Mouse (Mus musculus) C2C12 (cell line): ENCODE measurements at regions not wholly inside any gene's neighbourhood (a gene's known extent, or its start where the extent isn't known, plus 50 kb on each side); places are given as distances from the start of the nearest gene placed in this dataset.

ENCODE experiments used
- H3K27me3 ChIP-seq: one replicate; pipeline ENCODE4 v1.6.1; 2011; ENCODE audit not compliant: control insufficient read depth, insufficient read depth, insufficient read length
- H3K36me3 ChIP-seq: one replicate; pipeline ENCODE4 v1.6.1; 2011; ENCODE audit not compliant: control insufficient read depth, insufficient read depth
- H3K4me3 ChIP-seq: one replicate; pipeline ENCODE4 v1.5.1; 2011; ENCODE audit warnings: mild to moderate bottlenecking, control low read depth; ENCODE audit not compliant: poor library complexity, insufficient read depth, severe bottlenecking
- H3K79me2 ChIP-seq: one replicate; pipeline ENCODE4 v1.6.1; 2011; ENCODE audit not compliant: control insufficient read depth, insufficient read depth
- H3K79me3 ChIP-seq: one replicate; pipeline ENCODE4 v1.6.1; 2011; ENCODE audit warnings: low read depth, control low read depth
- H3ac ChIP-seq: one replicate; pipeline ENCODE3; 2011; ENCODE audit warnings: low read depth; ENCODE audit not compliant: control insufficient read depth, insufficient read length
- CEBPB ChIP-seq: IDR thresholded peaks from one replicate; pipeline ENCODE4 v1.6.1; 2011; ENCODE audit warnings: low read depth, mild to moderate bottlenecking, control low read depth, moderate library complexity
- CTCF ChIP-seq: IDR thresholded peaks from one replicate; pipeline ENCODE4 v1.5.1; 2011; ENCODE audit not compliant: control insufficient read depth, insufficient read depth, insufficient read length
- FOSL1 ChIP-seq: IDR thresholded peaks from one replicate; pipeline ENCODE4 v1.8.0; 2011; ENCODE audit warnings: mild to moderate bottlenecking, low read length; ENCODE audit not compliant: poor library complexity, insufficient read depth, severe bottlenecking
- MAX ChIP-seq: IDR thresholded peaks from one replicate; pipeline ENCODE4 v1.6.1; 2011; ENCODE audit warnings: mild to moderate bottlenecking, control low read depth
- MYOD1 ChIP-seq: IDR thresholded peaks from one replicate; pipeline ENCODE4 v1.6.1; 2011; ENCODE audit warnings: low read depth; ENCODE audit not compliant: control insufficient read depth, insufficient read length
- MYOG ChIP-seq: IDR thresholded peaks from one replicate; pipeline ENCODE4 v1.6.1; 2011; ENCODE audit not compliant: control insufficient read depth, insufficient read length; ENCODE audit errors: extremely low read depth
- USF1 ChIP-seq: IDR thresholded peaks from one replicate; pipeline ENCODE4 v1.6.1; 2011; ENCODE audit warnings: low read depth, mild to moderate bottlenecking, control low read depth, moderate library complexity

GRCm38 (mm10) chr15:68635633-68636032, 2134.9 kb upstream of the Lrrc6 start:
- Histone ChIP-seq H3K4me3 (no peak overlapping the region), H3K79me3 (no peaks in the 10 kb centered on the region), H3K36me3 (no peaks in the 10 kb centered on the region), H3K79me2 (no peaks in the 10 kb centered on the region), H3K27me3 (no peaks in the 10 kb centered on the region), H3ac (no peak overlapping the region)
- no peak for TF ChIP-seq CTCF
- TF ChIP-seq USF1 = no peak

GRCm38 (mm10) chr15:68626976-68627375, 2126.3 kb upstream of the Lrrc6 start:
- Histone ChIP-seq H3K36me3 (no peaks in the 10 kb centered on the region), H3K4me3 (no peak overlapping the region), H3ac (no peak overlapping the region), H3K27me3 (no peaks in the 10 kb centered on the region), H3K79me2 (no peaks in the 10 kb centered on the region), H3K79me3 (no peaks in the 10 kb centered on the region)
- TF ChIP-seq MAX = no peak
- TF ChIP-seq MYOD1 = no peak
- TF ChIP-seq CTCF = no peak
- TF ChIP-seq FOSL1 = no peak
- no peak for TF ChIP-seq CEBPB
- no peak for TF ChIP-seq MYOG
- no peak for TF ChIP-seq USF1

GRCm38 (mm10) chr15:68624831-68625230, 2124.1 kb upstream of the Lrrc6 start:
- Histone ChIP-seq H3K79me3 (no peaks in the 10 kb centered on the region), H3K79me2 (no peaks in the 10 kb centered on the region), H3K27me3 (no peaks in the 10 kb centered on the region), H3K36me3 (no peaks in the 10 kb centered on the region), H3ac (no peak overlapping the region), H3K4me3 (no peak overlapping the region)
- TF ChIP-seq FOSL1 (no peak), MYOD1 (no peak), CEBPB (no peak), MYOG (no peak), USF1 (no peak), CTCF (no peak), MAX (no peak)

- Histone ChIP-seq H3ac (no peak overlapping the region), H3K27me3 (no peaks in the 10 kb centered on the region), H3K36me3 (no peaks in the 10 kb centered on the region), H3K4me3 (no peak overlapping the region), H3K79me2 (no peaks in the 10 kb centered on the region), H3K79me3 (no peaks in the 10 kb centered on the region)
- TF ChIP-seq MYOD1 (no peak), MYOG (no peak), MAX (no peak), FOSL1 (no peak), USF1 (no peak), CTCF (no peak), CEBPB (no peak)
Observed at GRCm38 (mm10) chr15:68620417-68621214, 2119.9 kb upstream of the Lrrc6 start.

- no peaks in the 10 kb centered on the region for H3K79me2 ChIP-seq
- H3K79me3 ChIP-seq = no peaks in the 10 kb centered on the region
- no peaks in the 10 kb centered on the region for H3K36me3 ChIP-seq
- TF ChIP-seq MAX (no peak), MYOD1 (no peak), USF1 (no peak), MYOG (no peak), CEBPB (no peak), FOSL1 (no peak), CTCF (no peak)
- H3K27me3 ChIP-seq = no peaks in the 10 kb centered on the region
- no peak overlapping the region for H3ac ChIP-seq
- H3K4me3 ChIP-seq = no peak overlapping the region
Observed at GRCm38 (mm10) chr15:68606110-68606791, 2105.5 kb upstream of the Lrrc6 start.

GRCm38 (mm10) chr15:68605478-68605877, 2104.8 kb upstream of the Lrrc6 start:
- Histone ChIP-seq H3K27me3 (no peaks in the 10 kb centered on the region), H3K79me2 (no peaks in the 10 kb centered on the region), H3K79me3 (no peaks in the 10 kb centered on the region), H3ac (no peak overlapping the region), H3K36me3 (no peaks in the 10 kb centered on the region), H3K4me3 (no peak overlapping the region)
- TF ChIP-seq FOSL1 = no peak
- TF ChIP-seq CTCF = no peak
- no peak for TF ChIP-seq MYOG
- no peak for TF ChIP-seq USF1
- TF ChIP-seq MAX = no peak
- no peak for TF ChIP-seq MYOD1
- no peak for TF ChIP-seq CEBPB
